Mouse (Mus musculus): ENCODE data around the gene Foxr1. TPM values are rescaled to one million over a fixed set of nuclear protein-coding genes. Genes with fewer than 3 reads are reported as not detected.

Gene Foxr1
- polyA plus RNA-seq, 1 experiment from 2014 or later, result not detected

DNA sequence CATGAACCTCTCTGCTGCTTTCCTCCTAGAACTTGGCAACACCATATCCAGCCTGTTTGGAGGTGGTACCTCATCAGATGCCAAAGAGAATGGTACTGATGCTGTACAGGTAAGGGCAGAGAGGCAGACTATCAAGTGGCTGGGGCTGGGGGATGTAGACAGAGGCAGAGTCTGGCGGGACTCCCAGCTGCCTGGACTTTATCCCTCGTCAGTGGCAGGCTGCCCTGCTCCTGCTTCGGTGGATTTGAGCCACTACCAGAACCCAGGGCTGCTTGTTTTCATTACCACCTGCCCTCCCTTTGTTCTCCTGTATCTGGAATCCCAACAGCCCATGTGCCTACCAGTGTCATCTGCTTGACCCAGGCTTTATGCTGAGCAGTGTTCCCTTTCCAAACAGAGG, 53.7 kb downstream of the Foxr1 start:
- H3K27me3 ChIP-seq (replicated peaks), result no peaks in the 10 kb centered on the region
- H3K4me3 ChIP-seq, result no peak overlapping the region
- no peak overlapping the region for H3K27ac ChIP-seq
- no peak overlapping the region for H3K9ac ChIP-seq
- no peak for ATAC-seq
- peaks cover 98% of the 10 kb centered on the region for H3K36me3 ChIP-seq
- no peaks in the 10 kb centered on the region for H3K4me1 ChIP-seq
- no peaks in the 10 kb centered on the region for H3K9me3 ChIP-seq (replicated peaks)
- H3K4me2 ChIP-seq, result no peak overlapping the region
- WGBS (ENCODE audit: insufficient replicate concordance), result 73% methylated on average over 3 of the region's 3 CpGs

- H3K27me3 ChIP-seq (replicated peaks), result no peaks in the 10 kb centered on the region
- H3K4me1 ChIP-seq, result peaks cover 18% of the 10 kb centered on the region
- H3K36me3 ChIP-seq, result peaks cover 92% of the 10 kb centered on the region
- ATAC-seq, result no peak
- 89% methylated on average over 13 of the region's 13 CpGs for WGBS (ENCODE audit: insufficient replicate concordance)
- H3K9ac ChIP-seq, result no peak overlapping the region
- H3K27ac ChIP-seq, result no peak overlapping the region
- no peak overlapping the region for H3K4me3 ChIP-seq
- H3K9me3 ChIP-seq (replicated peaks), result no peaks in the 10 kb centered on the region
- H3K4me2 ChIP-seq, result no peak overlapping the region
These were observed 56.3 kb downstream of the Foxr1 start for GRCm38 (mm10) chr9:44384596-44384995.

Small RNA genes within 50 kb of the gene (microRNA-seq; reads per million reads assigned to microRNA genes)
- gene Mir7085, result not detected

Other genes starting within 250 kb of the Foxr1 start
- 9.5 and 10.0 TPM in 2 replicates for gene Cbl, start 207.1 kb downstream of the Foxr1 start, polyA plus RNA-seq (2016; fragmentation: Nextera tagmentation; extraction: Ambion mirVana)
- gene Ccdc153, start 200.5 kb downstream of the Foxr1 start, polyA plus RNA-seq (2016; fragmentation: Nextera tagmentation; extraction: Ambion mirVana), result not detected in 2 replicates
- gene Pdzd3, start 189.7 kb downstream of the Foxr1 start, polyA plus RNA-seq (2016; fragmentation: Nextera tagmentation; extraction: Ambion mirVana), result 0.15 and 0.17 TPM in 2 replicates
- gene Nlrx1, start 172.5 kb downstream of the Foxr1 start, polyA plus RNA-seq (2016; fragmentation: Nextera tagmentation; extraction: Ambion mirVana), result 3.6 and 4.0 TPM in 2 replicates
- gene Abcg4, start 152.5 kb downstream of the Foxr1 start, polyA plus RNA-seq (2016; fragmentation: Nextera tagmentation; extraction: Ambion mirVana), result 20.1 and 21.7 TPM in 2 replicates
- 16.2 and 17.2 TPM in 2 replicates for gene Hinfp, start 135.5 kb downstream of the Foxr1 start, polyA plus RNA-seq (2016; fragmentation: Nextera tagmentation; extraction: Ambion mirVana)
- gene C2cd2l, start 120.9 kb downstream of the Foxr1 start, polyA plus RNA-seq (2016; fragmentation: Nextera tagmentation; extraction: Ambion mirVana), result 12.3 and 13.0 TPM in 2 replicates
- gene Dpagt1, start 115.1 kb downstream of the Foxr1 start, polyA plus RNA-seq (2016; fragmentation: Nextera tagmentation; extraction: Ambion mirVana), result 21.9 and 24.0 TPM in 2 replicates
- 233 and 239 TPM in 2 replicates for gene H2afx, start 106.4 kb downstream of the Foxr1 start, polyA plus RNA-seq (2016; fragmentation: Nextera tagmentation; extraction: Ambion mirVana)
- 1,354 and 1,355 TPM in 2 replicates for gene Hmbs, start 96.9 kb downstream of the Foxr1 start, polyA plus RNA-seq (2016; fragmentation: Nextera tagmentation; extraction: Ambion mirVana)
- 17.0 and 19.0 TPM in 2 replicates for gene Vps11, start 79.5 kb downstream of the Foxr1 start, polyA plus RNA-seq (2016; fragmentation: Nextera tagmentation; extraction: Ambion mirVana)
- 24.4 and 26.4 TPM in 2 replicates for gene Hyou1, start 61.6 kb downstream of the Foxr1 start, polyA plus RNA-seq (2016; fragmentation: Nextera tagmentation; extraction: Ambion mirVana)
- 19.7 and 21.1 TPM in 2 replicates for gene Slc37a4, start 44.3 kb downstream of the Foxr1 start, polyA plus RNA-seq (2016; fragmentation: Nextera tagmentation; extraction: Ambion mirVana)
- gene Rps25, start 34.0 kb downstream of the Foxr1 start, polyA plus RNA-seq (2016; fragmentation: Nextera tagmentation; extraction: Ambion mirVana), result 1,783 and 1,792 TPM in 2 replicates
- gene Trappc4, start 33.5 kb downstream of the Foxr1 start, polyA plus RNA-seq (2016; fragmentation: Nextera tagmentation; extraction: Ambion mirVana), result 77.7 and 79.9 TPM in 2 replicates
- gene Ccdc84, start 22.6 kb downstream of the Foxr1 start, polyA plus RNA-seq (2016; fragmentation: Nextera tagmentation; extraction: Ambion mirVana), result 16.8 and 18.6 TPM in 2 replicates
- gene Upk2, start 13.8 kb upstream of the Foxr1 start, polyA plus RNA-seq (2016; fragmentation: Nextera tagmentation; extraction: Ambion mirVana), result not detected in 2 replicates
- 2.5 and 2.7 TPM in 2 replicates for gene Bcl9l, start 41.7 kb upstream of the Foxr1 start, polyA plus RNA-seq (2016; fragmentation: Nextera tagmentation; extraction: Ambion mirVana)
- 0.05 TPM in 1 of 2 replicates, not detected in the other for gene Cxcr5, start 120.7 kb upstream of the Foxr1 start, polyA plus RNA-seq (2016; fragmentation: Nextera tagmentation; extraction: Ambion mirVana)
- gene Ddx6, start 163.8 kb upstream of the Foxr1 start, polyA plus RNA-seq (2016; fragmentation: Nextera tagmentation; extraction: Ambion mirVana), result 9.3 and 10.0 TPM in 2 replicates
- not detected in 2 replicates for gene Treh, start 232.1 kb upstream of the Foxr1 start, polyA plus RNA-seq (2016; fragmentation: Nextera tagmentation; extraction: Ambion mirVana)

Data from liver, embryonic 12.5 days (tissue).